Mouse (Mus musculus): Measurements from ENCODE around the gene Esrrg. TPM values are rescaled to one million over a fixed set of nuclear protein-coding genes. Genes with fewer than 3 reads are reported as not detected.

Esrrg gene
- polyA plus RNA-seq, 1 experiment: not detected

DNA sequence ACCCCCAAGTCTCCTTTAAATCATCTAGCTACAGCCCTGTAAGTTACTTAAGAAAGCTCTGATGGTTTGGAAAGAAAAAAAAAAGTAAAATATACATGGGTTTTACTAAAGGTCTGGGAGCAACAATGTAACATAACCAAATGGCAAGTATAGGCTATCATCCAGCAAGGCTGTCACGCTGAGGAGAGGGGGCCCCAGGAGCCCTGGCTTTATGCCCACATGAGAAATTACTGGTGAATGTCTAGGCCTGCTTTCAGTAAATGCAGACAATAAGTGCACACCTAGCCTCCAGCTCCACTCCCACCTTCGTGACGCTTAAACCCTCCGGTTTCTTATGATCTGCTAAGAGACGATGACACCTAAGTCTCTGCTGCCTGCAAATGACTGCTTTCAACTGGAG lies 360.9 kb downstream of the Esrrg start:
- 92% methylated on average over 5 of the region's 5 CpGs for WGBS
- Histone ChIP-seq H3K4me1 (ENCODE audit: control insufficient read depth, insufficient read depth, low read length) (peaks cover 5% of the 10 kb centered on the region; the same call in 1 of the 2 replicates), H3K27ac (ENCODE audit: insufficient read depth, low read depth, low read length) (no peak overlapping the region), H3K4me3 (ENCODE audit: insufficient read depth, low read depth, low read length) (no peak overlapping the region)
- TF ChIP-seq POLR2A (IDR thresholded peaks at IDR 0.05; ENCODE audit: insufficient read depth, low read depth, low read length) (no peak), CTCF (IDR thresholded peaks at IDR 0.05; ENCODE audit: insufficient read depth, low read depth, low read length) (no peak)

DNA sequence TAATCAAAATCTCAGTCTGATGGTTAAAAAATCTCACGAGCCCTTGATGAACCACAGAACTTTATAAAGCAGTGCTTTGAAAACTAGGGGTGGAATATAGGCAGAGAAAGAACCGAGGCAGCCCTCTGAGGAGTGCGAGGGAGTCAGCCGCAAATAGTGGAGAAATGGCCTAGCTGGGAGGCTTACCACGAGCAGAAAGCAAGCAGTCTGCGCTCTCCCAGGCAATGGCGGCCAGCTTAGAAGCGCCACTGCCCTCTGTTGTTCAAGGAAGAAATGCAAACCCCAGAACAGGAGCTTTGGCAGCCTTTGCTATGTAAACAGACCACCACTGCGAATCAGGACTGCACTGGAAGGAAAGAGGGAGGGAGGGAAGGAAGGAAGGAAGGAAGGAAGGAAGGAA lies 365.8 kb downstream of the Esrrg start:
- TF ChIP-seq POLR2A (IDR thresholded peaks at IDR 0.05; ENCODE audit: insufficient read depth, low read depth, low read length): no peak
- TF ChIP-seq CTCF (IDR thresholded peaks at IDR 0.05; ENCODE audit: insufficient read depth, low read depth, low read length): peak; percentile 62
- 11% methylated on average over 9 of the region's 9 CpGs for WGBS

DNA sequence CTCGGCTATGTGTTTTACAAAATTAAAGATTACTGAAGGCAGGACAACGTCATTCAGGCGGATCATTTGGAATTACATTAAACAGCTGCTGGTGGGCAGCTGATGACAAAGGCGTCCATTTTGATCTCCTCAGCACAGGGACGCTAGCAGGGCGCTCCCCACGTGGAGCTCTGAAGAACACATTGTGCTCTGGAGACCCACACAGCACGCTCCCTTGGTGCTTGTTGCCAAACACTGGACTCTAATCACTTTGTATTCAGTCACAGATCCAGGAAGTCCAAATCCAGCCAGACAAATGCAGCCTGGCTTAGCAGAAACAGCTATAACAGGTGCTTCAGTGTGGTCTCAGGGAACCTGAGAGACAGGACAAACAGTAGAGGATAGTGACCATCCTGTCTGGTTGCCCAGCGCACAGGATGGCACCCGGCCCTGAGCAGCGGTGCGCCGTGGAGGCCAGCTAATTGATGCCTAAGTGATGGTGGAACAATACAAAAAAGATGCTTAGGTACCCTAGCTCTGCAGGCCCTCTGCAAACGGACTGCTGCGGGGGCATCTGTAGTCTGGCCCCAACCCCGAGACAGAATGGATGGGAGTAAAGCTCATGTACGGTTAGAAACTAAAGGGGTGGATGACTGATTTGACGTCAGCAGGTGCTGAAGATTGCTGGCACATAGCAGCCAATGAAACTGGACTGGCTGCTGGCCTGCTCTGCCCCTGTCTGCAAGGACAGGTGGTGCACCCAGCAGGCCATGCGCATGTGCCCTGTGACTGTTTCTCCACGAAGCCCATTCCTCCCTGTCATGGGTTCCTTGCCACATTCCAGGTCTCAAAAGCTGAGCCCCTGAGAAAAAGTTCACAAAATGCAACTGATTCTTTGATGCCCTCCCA lies 367.1 kb downstream of the Esrrg start:
- Histone ChIP-seq H3K4me3 (ENCODE audit: insufficient read depth, low read depth, low read length) (no peak overlapping the region), H3K27ac (ENCODE audit: insufficient read depth, low read depth, low read length) (no peak overlapping the region), H3K4me1 (ENCODE audit: control insufficient read depth, insufficient read depth, low read length) (peaks cover 9% of the 10 kb centered on the region; the same call in 1 of the 2 replicates)
- 78% methylated on average over 20 of the region's 20 CpGs for WGBS
- TF ChIP-seq POLR2A (IDR thresholded peaks at IDR 0.05; ENCODE audit: insufficient read depth, low read depth, low read length) (no peak), CTCF (IDR thresholded peaks at IDR 0.05; ENCODE audit: insufficient read depth, low read depth, low read length) (no peak)

More for the DNA sequence above, 365.8 kb downstream of the Esrrg start:
- Histone ChIP-seq H3K4me3 (ENCODE audit: insufficient read depth, low read depth, low read length) (no peak overlapping the region), H3K4me1 (ENCODE audit: control insufficient read depth, insufficient read depth, low read length) (peaks cover 9% of the 10 kb centered on the region; the same call in 1 of the 2 replicates), H3K27ac (ENCODE audit: insufficient read depth, low read depth, low read length) (0 out of 2 replicates have a peak overlapping the region, but pooled peaks have one; percentile 17)

DNA sequence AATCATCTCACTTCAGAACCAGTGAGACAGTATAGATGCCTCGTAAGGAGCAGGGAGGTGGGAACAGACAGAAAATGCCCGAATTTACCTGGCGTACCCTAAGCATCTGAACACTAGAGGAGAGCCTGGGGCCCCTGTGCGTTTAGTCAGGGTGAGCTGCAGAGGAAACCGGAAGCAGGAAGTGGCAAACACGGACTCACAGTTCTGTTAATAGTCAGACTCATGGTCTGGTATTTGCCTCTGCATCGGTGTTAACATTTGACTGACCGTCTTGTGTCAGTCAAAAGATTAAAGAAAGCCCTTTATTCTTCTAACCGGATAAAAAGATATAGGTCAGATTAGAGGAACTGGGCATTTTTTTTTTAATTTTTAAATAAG lies 367.8 kb downstream of the Esrrg start:
- TF ChIP-seq CTCF (IDR thresholded peaks at IDR 0.05; ENCODE audit: insufficient read depth, low read depth, low read length) (no peak), POLR2A (IDR thresholded peaks at IDR 0.05; ENCODE audit: insufficient read depth, low read depth, low read length) (no peak)
- WGBS: 93% methylated on average over 9 of the region's 9 CpGs
- peaks cover 9% of the 10 kb centered on the region; the same call in 1 of the 2 replicates for H3K4me1 ChIP-seq (ENCODE audit: control insufficient read depth, insufficient read depth, low read length)
- no peak overlapping the region for H3K27ac ChIP-seq (ENCODE audit: insufficient read depth, low read depth, low read length)
- H3K4me3 ChIP-seq (ENCODE audit: insufficient read depth, low read depth, low read length): no peak overlapping the region

DNA sequence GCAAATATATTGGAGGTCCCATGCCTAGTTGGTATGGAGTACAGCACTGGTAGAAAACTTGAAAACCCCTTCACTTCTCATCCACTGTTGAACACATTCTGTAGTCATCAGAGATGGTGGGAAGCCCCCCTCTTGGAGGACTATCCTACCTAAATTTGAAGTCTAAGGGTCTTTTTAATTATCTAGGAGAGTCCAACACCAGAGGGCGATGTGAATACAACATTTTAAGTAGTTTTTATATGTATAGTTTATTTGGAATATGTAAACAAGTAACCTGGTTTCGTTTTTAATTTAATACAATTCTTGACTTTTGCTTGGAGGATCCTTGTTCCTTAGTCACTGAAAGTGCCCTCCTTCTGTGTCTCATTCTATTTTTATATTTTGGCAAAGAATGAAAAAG lies 372.4 kb downstream of the Esrrg start:
- TF ChIP-seq POLR2A (IDR thresholded peaks at IDR 0.05; ENCODE audit: insufficient read depth, low read depth, low read length) (no peak), CTCF (IDR thresholded peaks at IDR 0.05; ENCODE audit: insufficient read depth, low read depth, low read length) (no peak)
- Histone ChIP-seq H3K4me3 (ENCODE audit: insufficient read depth, low read depth, low read length) (no peak overlapping the region), H3K27ac (ENCODE audit: insufficient read depth, low read depth, low read length) (no peak overlapping the region), H3K4me1 (ENCODE audit: control insufficient read depth, insufficient read depth, low read length) (peaks cover under 1% of the 10 kb centered on the region; the same call in 1 of the 2 replicates)
- WGBS: 73% methylated on average over 2 of the region's 2 CpGs

DNA sequence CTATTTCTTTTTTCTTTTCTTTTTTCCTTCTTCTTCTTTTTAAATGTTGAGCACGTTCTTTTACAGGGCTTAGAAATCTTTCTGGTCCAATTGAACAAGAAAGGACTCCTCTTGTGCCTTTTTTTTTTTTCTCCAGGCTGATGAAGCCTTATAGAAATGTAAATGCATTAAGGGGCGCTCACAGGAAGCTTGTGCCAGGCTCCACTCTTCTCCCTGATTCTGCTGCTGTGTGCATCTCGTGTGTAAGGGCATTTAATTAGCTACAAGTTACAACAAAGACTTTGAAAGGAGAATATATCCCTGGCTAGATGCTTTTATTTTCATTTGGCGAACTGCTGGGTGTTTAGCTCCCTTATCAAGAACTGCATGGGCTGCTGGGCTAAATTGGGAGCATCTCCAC lies 374.6 kb downstream of the Esrrg start:
- H3K27ac ChIP-seq (ENCODE audit: insufficient read depth, low read depth, low read length): no peak overlapping the region
- no peak overlapping the region for H3K4me3 ChIP-seq (ENCODE audit: insufficient read depth, low read depth, low read length)
- TF ChIP-seq CTCF (IDR thresholded peaks at IDR 0.05; ENCODE audit: insufficient read depth, low read depth, low read length) (no peak), POLR2A (IDR thresholded peaks at IDR 0.05; ENCODE audit: insufficient read depth, low read depth, low read length) (no peak)
- H3K4me1 ChIP-seq (ENCODE audit: control insufficient read depth, insufficient read depth, low read length): no peaks in the 10 kb centered on the region; the same call in 1 of the 2 replicates
- 63% methylated on average over 4 of the region's 4 CpGs for WGBS

DNA sequence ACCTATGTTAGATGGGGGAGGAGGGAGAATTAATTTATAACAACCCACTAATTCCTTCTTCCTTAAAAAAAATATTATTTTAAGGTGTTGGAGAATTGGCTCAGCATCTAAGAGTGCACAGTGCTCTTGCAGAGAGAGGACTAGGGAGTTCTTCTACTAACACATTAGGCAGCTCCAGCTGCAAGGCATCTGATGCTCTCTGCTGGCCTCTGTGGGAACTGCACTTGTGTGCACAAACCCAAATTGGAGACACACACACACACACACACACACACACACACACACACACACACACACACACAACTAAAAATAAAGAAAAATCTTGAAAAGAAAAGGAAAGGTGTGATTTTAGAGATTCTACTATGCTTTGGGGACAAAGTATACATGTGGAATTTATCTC lies 381.6 kb downstream of the Esrrg start:
- Histone ChIP-seq H3K4me1 (ENCODE audit: control insufficient read depth, insufficient read depth, low read length) (no peaks in the 10 kb centered on the region), H3K4me3 (ENCODE audit: insufficient read depth, low read depth, low read length) (no peak overlapping the region), H3K27ac (ENCODE audit: insufficient read depth, low read depth, low read length) (no peak overlapping the region)
- TF ChIP-seq CTCF (IDR thresholded peaks at IDR 0.05; ENCODE audit: insufficient read depth, low read depth, low read length) (no peak), POLR2A (IDR thresholded peaks at IDR 0.05; ENCODE audit: insufficient read depth, low read depth, low read length) (no peak)

DNA sequence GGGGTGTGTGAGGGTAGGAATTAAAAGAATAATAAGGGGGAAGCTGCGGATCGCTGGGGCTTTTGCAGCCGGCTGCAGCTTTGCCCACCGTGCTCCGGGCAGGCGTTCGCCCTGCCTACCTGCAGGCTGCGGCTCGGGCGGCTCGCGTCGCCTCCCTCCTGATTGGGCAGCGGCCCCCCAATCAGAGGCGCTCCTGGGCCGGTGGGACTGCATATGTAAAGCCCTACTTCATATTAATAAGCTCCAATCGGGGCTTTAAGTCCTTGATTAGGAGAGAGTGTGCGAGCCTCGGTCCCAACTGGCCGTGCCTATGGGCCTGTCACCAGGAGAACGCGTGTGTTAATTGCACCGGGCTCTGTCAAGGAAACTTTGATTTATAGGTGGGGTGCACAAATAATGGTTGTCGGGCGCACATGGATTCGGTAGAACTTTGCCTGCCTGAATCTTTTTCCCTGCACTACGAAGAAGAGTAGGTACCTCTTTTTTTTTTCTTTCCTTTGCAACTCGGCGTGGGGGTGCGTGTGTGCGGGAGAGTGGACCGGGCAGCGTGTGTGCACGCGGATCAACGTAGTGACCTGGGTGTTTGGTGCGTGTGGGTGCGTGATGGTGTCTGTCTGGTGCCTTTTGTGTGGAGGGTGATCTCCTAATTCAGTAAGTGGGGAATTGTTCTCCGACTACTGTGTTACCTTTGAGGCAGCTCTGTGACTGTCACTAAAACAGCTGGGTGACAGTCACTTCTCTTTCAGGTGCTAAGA lies 389.2 kb downstream of the Esrrg start:
- TF ChIP-seq CTCF (IDR thresholded peaks at IDR 0.05; ENCODE audit: insufficient read depth, low read depth, low read length) (no peak), POLR2A (IDR thresholded peaks at IDR 0.05; ENCODE audit: insufficient read depth, low read depth, low read length) (no peak)
- Histone ChIP-seq H3K4me1 (ENCODE audit: control insufficient read depth, insufficient read depth, low read length) (peaks cover 7% of the 10 kb centered on the region; the same call in 1 of the 2 replicates), H3K4me3 (ENCODE audit: insufficient read depth, low read depth, low read length) (peak overlapping the region; percentile 49), H3K27ac (ENCODE audit: insufficient read depth, low read depth, low read length) (no peak overlapping the region)
- WGBS: 1% methylated on average over 39 of the region's 39 CpGs

DNA sequence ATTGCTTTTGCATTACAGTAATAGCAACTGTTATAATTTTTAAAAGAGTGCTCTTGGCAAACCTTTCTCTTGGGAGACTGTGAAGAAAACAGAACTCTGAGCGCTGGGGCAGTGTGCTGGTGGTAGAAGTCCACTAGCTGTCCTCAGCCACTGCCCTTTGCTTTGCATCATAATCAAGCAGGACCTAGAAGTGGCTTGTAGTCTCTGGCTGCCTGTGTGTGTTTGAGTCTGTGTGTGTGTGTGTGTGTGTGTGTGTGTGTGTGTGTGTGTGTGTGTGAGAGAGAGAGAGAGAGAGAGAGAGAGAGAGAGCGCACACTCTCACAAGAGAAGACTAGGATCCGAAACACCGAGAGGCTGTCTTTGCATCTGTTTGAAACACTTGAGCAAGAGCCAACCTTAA lies 390.5 kb downstream of the Esrrg start:
- 61% methylated on average over 4 of the region's 4 CpGs for WGBS
- Histone ChIP-seq H3K27ac (ENCODE audit: insufficient read depth, low read depth, low read length) (no peak overlapping the region), H3K4me3 (ENCODE audit: insufficient read depth, low read depth, low read length) (peak overlapping the region; percentile 5; the same call in 1 of the 2 replicates), H3K4me1 (ENCODE audit: control insufficient read depth, insufficient read depth, low read length) (peaks cover 7% of the 10 kb centered on the region; the same call in 1 of the 2 replicates)
- TF ChIP-seq CTCF (IDR thresholded peaks at IDR 0.05; ENCODE audit: insufficient read depth, low read depth, low read length) (no peak), POLR2A (IDR thresholded peaks at IDR 0.05; ENCODE audit: insufficient read depth, low read depth, low read length) (no peak)
